Comparison of ENCODE assay signal across 11 mouse cellular contexts in genomic region chr7:98924380-98924869, GRCm38 (mm10).
DNase-seq lines count a peak whose midpoint lies in the region; ATAC-seq and TF ChIP-seq lines count a peak whose summit lies in the region.
"Had no signal": no experiment of that assay in that cellular context is flagged by ENCODE, and none has a peak within 500 bp of the region (broad histone marks: within the 10 kb centered on the region; RNA-seq: fewer than 3 reads in every experiment).

No protein-coding gene starts in this region.

- H3K9ac ChIP-seq in kidney, postnatal 0 days (ENCODE audit: low read depth, low read length): no peak overlapping the region
- 0 out of 2 replicates have a peak overlapping the region, but pooled peaks have one; percentile 18 for H3K9ac ChIP-seq in forebrain, embryonic 15.5 days (replicated peaks)
- H3K9ac ChIP-seq in limb, embryonic 15.5 days: no peak overlapping the region
- H3K9ac ChIP-seq: liver, embryonic 14.5 days had no signal

- peak overlapping the region; percentile 68; the same call in 1 of the 2 replicates for H3K27ac ChIP-seq in kidney, postnatal 0 days
- peak overlapping the region; percentile 62 for H3K27ac ChIP-seq in forebrain, embryonic 15.5 days (replicated peaks)
- H3K27ac ChIP-seq in limb, embryonic 15.5 days: peak overlapping the region; percentile 38; the same call in 1 of the 2 replicates
- H3K27ac ChIP-seq: liver, embryonic 14.5 days had no signal

- H3K4me1 ChIP-seq in kidney, postnatal 0 days (replicated peaks; ENCODE audit: insufficient read depth, low read length): peaks cover 7% of the 10 kb centered on the region; the same call in 1 of the 2 replicates
- peaks cover 14% of the 10 kb centered on the region for H3K4me1 ChIP-seq in forebrain, embryonic 15.5 days
- peaks cover 28% of the 10 kb centered on the region for H3K4me1 ChIP-seq in limb, embryonic 15.5 days

- 20% methylated on average over 18 of the region's 18 CpGs for WGBS in kidney, postnatal 0 days
- WGBS in forebrain, embryonic 15.5 days: 51% methylated on average over 18 of the region's 18 CpGs
- WGBS in limb, embryonic 15.5 days: 42% methylated on average over 18 of the region's 18 CpGs

- DNase-seq in kidney, postnatal 0 days (ENCODE audit: low spot score): peak; percentile 57
- DNase-seq in kidney, adult 11 months: no peak
- DNase-seq in retina, embryonic 14.5 days (ENCODE audit: low spot score): peak; percentile 43
- no peak for DNase-seq in thymus, postnatal 14 days
- DNase-seq in spleen, postnatal 10 days (ENCODE audit: low spot score in 2 of 2): no peak
- no peak for DNase-seq in ovary, postnatal 36 days (ENCODE audit: low spot score)
- DNase-seq: cerebellum, postnatal 10 days; heart, postnatal 36 days had no signal

- H3K4me2 ChIP-seq in kidney, postnatal 0 days (ENCODE audit: low read length): no peak overlapping the region
- 0 out of 2 replicates have a peak overlapping the region, but pooled peaks have one; percentile 9 for H3K4me2 ChIP-seq in forebrain, embryonic 15.5 days (replicated peaks)
- no peak overlapping the region for H3K4me2 ChIP-seq in limb, embryonic 15.5 days

- 0 out of 2 replicates have a peak, but pooled peaks have one; percentile 72 for ATAC-seq in kidney, postnatal 0 days (replicated peaks; ENCODE audit: low FRiP score, low read depth)
- ATAC-seq in forebrain, embryonic 15.5 days (replicated peaks): 0 out of 2 replicates have a peak, but pooled peaks have one; percentile 57
- no peak for ATAC-seq in limb, embryonic 15.5 days (ENCODE audit: insufficient number of reproducible peaks, low FRiP score, low TSS enrichment, low read depth)

- no peaks in the 10 kb centered on the region for H3K9me3 ChIP-seq in kidney, postnatal 0 days (replicated peaks; ENCODE audit: low read length)
- H3K9me3 ChIP-seq in forebrain, embryonic 15.5 days: no peaks in the 10 kb centered on the region
- H3K9me3 ChIP-seq in limb, embryonic 15.5 days: no peaks in the 10 kb centered on the region

- no peak for TF ChIP-seq CTCF in kidney, postnatal 0 days (IDR thresholded peaks at IDR 0.05; ENCODE audit: low read depth)

- no peaks in the 10 kb centered on the region for H3K36me3 ChIP-seq in kidney, postnatal 0 days (ENCODE audit: insufficient read depth, low read length)
- H3K36me3 ChIP-seq in forebrain, embryonic 15.5 days: no peaks in the 10 kb centered on the region
- H3K36me3 ChIP-seq in limb, embryonic 15.5 days: no peaks in the 10 kb centered on the region

- no peaks in the 10 kb centered on the region for H3K27me3 ChIP-seq in kidney, postnatal 0 days (ENCODE audit: insufficient read depth, low read length)
- H3K27me3 ChIP-seq in forebrain, embryonic 15.5 days: no peaks in the 10 kb centered on the region
- no peaks in the 10 kb centered on the region for H3K27me3 ChIP-seq in limb, embryonic 15.5 days

- no peak overlapping the region for H3K4me3 ChIP-seq in kidney, postnatal 0 days (replicated peaks; ENCODE audit: low read depth, low read length)
- no peak overlapping the region for H3K4me3 ChIP-seq in forebrain, embryonic 15.5 days
- H3K4me3 ChIP-seq in limb, embryonic 15.5 days: no peak overlapping the region

Comparison
In these comparisons a context has a peak if more than half of its experiments do, and no peak if none do; other contexts are left out.
1. DNase-seq: peak in kidney, postnatal 0 days (single experiment) and retina, embryonic 14.5 days (single experiment); none in kidney, adult 11 months (single experiment), thymus, postnatal 14 days (single experiment), spleen, postnatal 10 days (0 of 2) and ovary, postnatal 36 days (single experiment).
2. Peak in every context shown above with its lines, with median percentiles within 50 percentile points of each other: H3K27ac ChIP-seq.